Mouse (Mus musculus) heart, embryonic 13.5 days (tissue): ENCODE results near the gene Nrde2. TPM values are rescaled to one million over a fixed set of nuclear protein-coding genes. Genes with fewer than 3 reads are reported as not detected.

Source experiments
- ATAC-seq: fragments of 200-750 bp; cut with Nextera tagmentation; 2 replicates; pipeline ENCODE4 v1.8.0; 2017; ENCODE audit warnings: moderate TSS enrichment; ENCODE audit not compliant: insufficient number of reproducible peaks, low FRiP score, low TSS enrichment; ENCODE audit errors: extremely low read depth
- H3K27ac ChIP-seq: fragments of 300-500 bp; sonication (generic); replicated peaks from 2 replicates; pipeline ENCODE4 v1.5.1; 2015; ENCODE audit warnings: moderate library complexity, mild to moderate bottlenecking, inconsistent platforms
- H3K27me3 ChIP-seq: fragments of 300-500 bp; sonication (generic); replicated peaks from 2 replicates; pipeline ENCODE4 v1.6.1; 2015; ENCODE audit warnings: mild to moderate bottlenecking, inconsistent platforms
- H3K36me3 ChIP-seq: fragments of 300-500 bp; sonication (generic); 2 replicates; pipeline ENCODE4 v1.6.1; 2015; ENCODE audit warnings: mild to moderate bottlenecking, inconsistent platforms
- H3K4me1 ChIP-seq: fragments of 300-500 bp; sonication (generic); 2 replicates; pipeline ENCODE4 v1.6.1; 2015; ENCODE audit warnings: inconsistent platforms
- H3K4me2 ChIP-seq: fragments of 300-500 bp; sonication (generic); 2 replicates; pipeline ENCODE4 v1.6.1; 2015; ENCODE audit warnings: inconsistent platforms, mild to moderate bottlenecking, moderate library complexity
- H3K4me3 ChIP-seq: fragments of 300-500 bp; sonication (generic); 2 replicates; pipeline ENCODE4 v1.5.1; 2015; ENCODE audit warnings: moderate library complexity, mild to moderate bottlenecking, inconsistent platforms
- H3K9ac ChIP-seq: fragments of 300-500 bp; sonication (generic); 2 replicates; pipeline ENCODE4 v1.6.1; 2015; ENCODE audit warnings: inconsistent platforms, mild to moderate bottlenecking, moderate library complexity
- H3K9me3 ChIP-seq: fragments of 300-500 bp; sonication (generic); 2 replicates; pipeline ENCODE4 v1.6.1; 2016; ENCODE audit warnings: inconsistent platforms
- WGBS: fragments of 180-500 bp; shearing (Covaris S2); methylation state at CpG from one replicate; pipeline ENCODE4 v1.1.7; 2015; ENCODE audit warnings: mixed read lengths; 5-methylcytosine and 5-hydroxymethylcytosine counted together
- polyA plus RNA-seq: library from polyadenylated mRNA; unstranded; fragments of >200 nt; fragmentation: Nextera tagmentation; extraction: Ambion mirVana; gene quantifications from 2 replicates; pipeline ENCODE4 v1.2.1, GENCODE M21; 2015

Nrde2 gene
- polyA plus RNA-seq, 1 experiment from 2014 or later, result 8.9 TPM

DNA sequence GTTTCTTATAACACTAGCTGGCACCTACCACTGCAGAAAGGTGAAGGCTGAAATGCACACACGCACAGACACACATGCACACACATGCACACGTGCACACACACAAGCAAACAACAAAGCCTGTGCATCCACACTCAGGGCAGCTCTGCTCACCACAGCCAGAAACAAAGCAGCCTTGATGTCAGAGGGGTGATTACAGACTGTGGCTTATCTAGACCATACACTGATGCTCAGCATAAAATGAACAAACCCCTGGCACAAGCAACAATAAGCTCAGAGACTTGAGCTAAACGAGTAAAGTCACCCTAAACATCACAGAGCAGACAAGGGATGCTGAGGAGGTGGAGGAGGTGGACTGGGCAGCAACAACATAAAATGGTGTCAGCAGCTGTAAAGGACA lies 24.3 kb downstream of the Nrde2 start:
- peaks cover 94% of the 10 kb centered on the region for H3K36me3 ChIP-seq
- H3K27ac ChIP-seq, result no peak overlapping the region
- H3K4me2 ChIP-seq, result no peak overlapping the region
- whole genome bisulfite sequencing, result 75% methylated on average over 3 of the region's 3 CpGs
- ATAC-seq, result no peak
- H3K4me1 ChIP-seq, result no peaks in the 10 kb centered on the region
- no peaks in the 10 kb centered on the region for H3K27me3 ChIP-seq
- no peak overlapping the region for H3K4me3 ChIP-seq
- no peak overlapping the region for H3K9ac ChIP-seq
- H3K9me3 ChIP-seq, result no peaks in the 10 kb centered on the region

DNA sequence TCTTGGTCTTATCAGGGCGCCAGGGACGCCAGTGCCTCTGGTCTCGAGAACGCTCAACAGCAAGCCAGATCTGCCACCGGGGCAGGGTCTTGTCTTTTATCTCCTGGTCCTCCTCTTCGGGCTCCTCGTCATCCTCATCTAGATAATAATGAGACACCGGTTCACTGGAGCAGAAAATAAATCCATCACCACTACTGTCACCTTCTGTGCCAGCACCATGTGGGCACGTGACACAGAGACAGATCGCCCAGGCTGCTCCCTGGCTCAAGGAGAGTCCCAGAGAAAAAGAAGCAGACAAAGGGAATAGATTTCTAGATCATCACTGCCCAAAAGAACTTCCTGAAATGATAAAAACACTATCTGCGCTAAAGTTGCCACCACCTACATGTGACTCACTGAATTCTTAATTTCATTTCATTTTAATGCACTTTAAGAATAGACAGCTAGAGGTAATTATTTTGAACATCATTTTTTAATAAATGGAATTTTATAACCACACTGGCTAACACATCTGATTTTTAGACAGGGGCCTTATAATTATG lies 25.0 kb downstream of the Nrde2 start:
- no peak for ATAC-seq
- Histone ChIP-seq H3K27me3 (no peaks in the 10 kb centered on the region), H3K4me1 (peaks cover under 1% of the 10 kb centered on the region; the same call in 1 of the 2 replicates), H3K9ac (no peak overlapping the region), H3K9me3 (no peaks in the 10 kb centered on the region), H3K4me2 (no peak overlapping the region), H3K36me3 (peaks cover 94% of the 10 kb centered on the region), H3K4me3 (no peak overlapping the region), H3K27ac (no peak overlapping the region)
- WGBS, result 67% methylated on average over 11 of the region's 11 CpGs

DNA sequence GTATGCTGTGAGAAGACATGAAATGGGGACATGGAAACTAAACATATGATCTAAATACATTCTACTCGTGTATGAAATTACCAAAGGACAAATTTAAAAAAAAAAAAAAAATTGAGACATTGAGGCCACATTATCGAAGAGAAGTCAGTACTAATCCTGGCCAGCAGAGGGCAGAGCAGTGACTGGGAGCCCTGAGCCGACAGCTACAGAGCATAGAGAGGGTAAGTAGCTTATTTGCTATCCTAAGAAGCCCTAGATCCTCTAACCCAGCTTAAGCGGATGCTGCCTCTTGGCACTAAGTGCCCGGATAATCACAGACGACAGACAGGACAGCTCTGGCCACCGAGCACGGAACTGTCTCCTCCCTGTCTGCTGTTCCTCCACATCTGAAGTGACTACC lies 27.8 kb downstream of the Nrde2 start:
- Histone ChIP-seq H3K36me3 (peaks cover 82% of the 10 kb centered on the region), H3K9ac (no peak overlapping the region), H3K4me2 (no peak overlapping the region), H3K4me1 (peaks cover 28% of the 10 kb centered on the region), H3K4me3 (no peak overlapping the region), H3K27me3 (no peaks in the 10 kb centered on the region), H3K27ac (no peak overlapping the region), H3K9me3 (no peaks in the 10 kb centered on the region)
- WGBS, result 41% methylated on average over 8 of the region's 8 CpGs
- ATAC-seq, result no peak

DNA sequence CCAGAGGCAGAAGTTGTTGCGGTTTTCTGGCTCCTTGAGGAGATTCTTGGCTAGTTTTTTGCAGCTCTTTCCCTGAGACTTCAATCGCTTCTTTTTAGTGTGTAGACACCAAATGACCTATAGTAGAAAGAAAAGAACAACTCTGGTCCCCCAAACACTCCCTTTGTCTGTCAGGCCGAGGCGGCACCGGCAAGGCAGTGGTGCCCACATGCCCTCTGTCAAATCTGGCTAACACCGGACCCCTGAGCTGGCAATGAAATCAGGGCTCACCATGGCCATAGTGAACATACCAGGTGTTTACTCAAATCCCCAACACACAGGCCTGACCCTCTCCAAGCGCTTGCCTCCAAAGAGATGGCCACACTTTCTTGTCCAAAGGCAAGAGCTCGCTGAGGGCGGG lies 28.3 kb downstream of the Nrde2 start:
- Histone ChIP-seq H3K4me3 (no peak overlapping the region), H3K36me3 (peaks cover 82% of the 10 kb centered on the region), H3K9me3 (no peaks in the 10 kb centered on the region), H3K4me2 (no peak overlapping the region), H3K27ac (no peak overlapping the region), H3K9ac (no peak overlapping the region), H3K27me3 (no peaks in the 10 kb centered on the region), H3K4me1 (peaks cover 33% of the 10 kb centered on the region)
- 86% methylated on average over 9 of the region's 9 CpGs for WGBS
- no peak for ATAC-seq

DNA sequence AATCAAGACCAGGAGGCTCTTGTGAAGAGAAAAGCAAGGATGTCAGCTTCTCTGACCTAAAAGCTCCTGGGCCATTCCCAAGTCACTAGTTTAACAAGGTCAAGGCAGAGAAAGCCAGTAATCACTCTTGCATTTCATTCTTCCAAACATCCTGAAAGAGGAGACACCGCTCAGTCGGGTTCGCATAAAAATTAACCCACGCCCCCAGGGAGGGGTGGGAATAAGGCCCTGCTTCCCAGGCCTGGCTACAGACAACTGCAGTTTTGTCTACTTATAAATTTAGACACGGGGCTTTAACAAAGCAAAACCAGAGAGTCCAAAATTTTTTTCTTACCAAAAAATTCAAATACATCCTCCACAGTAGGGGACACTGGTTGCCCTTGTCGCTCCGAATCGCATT lies 30.5 kb downstream of the Nrde2 start:
- 75% methylated on average over 8 of the region's 8 CpGs for WGBS
- Histone ChIP-seq H3K27me3 (no peaks in the 10 kb centered on the region), H3K9me3 (no peaks in the 10 kb centered on the region), H3K4me2 (no peak overlapping the region), H3K9ac (no peak overlapping the region), H3K4me1 (peaks cover 34% of the 10 kb centered on the region), H3K27ac (peak overlapping the region; percentile 82), H3K4me3 (no peak overlapping the region), H3K36me3 (peaks cover 84% of the 10 kb centered on the region)
- ATAC-seq, result no peak

DNA sequence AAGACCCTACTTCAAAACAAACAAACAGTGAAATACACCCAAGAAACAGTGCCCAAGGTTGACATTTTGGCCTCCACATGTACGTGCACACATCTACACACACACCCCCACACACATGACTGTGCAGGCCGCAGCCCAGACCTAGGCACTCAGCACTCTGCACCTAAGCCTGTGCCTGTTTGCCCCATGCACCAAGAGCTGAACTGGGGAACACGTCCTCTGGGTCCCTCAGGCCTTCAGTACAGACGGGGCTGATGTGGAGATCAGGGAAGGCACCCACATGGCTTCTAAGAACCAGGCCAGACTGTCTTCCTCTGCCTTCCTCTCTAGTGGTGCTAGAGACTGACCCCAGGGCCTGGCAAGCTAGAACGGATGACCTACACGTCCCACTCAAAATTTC lies 30.9 kb downstream of the Nrde2 start:
- no peak for ATAC-seq
- H3K4me1 ChIP-seq, result peaks cover 34% of the 10 kb centered on the region
- H3K9ac ChIP-seq, result peak overlapping the region; percentile 47; the same call in 1 of the 2 replicates
- H3K27ac ChIP-seq, result peak overlapping the region; percentile 82
- H3K4me3 ChIP-seq, result no peak overlapping the region
- no peaks in the 10 kb centered on the region for H3K9me3 ChIP-seq
- no peaks in the 10 kb centered on the region for H3K27me3 ChIP-seq
- WGBS, result 51% methylated on average over 6 of the region's 6 CpGs
- H3K36me3 ChIP-seq, result peaks cover 84% of the 10 kb centered on the region
- H3K4me2 ChIP-seq, result no peak overlapping the region

DNA sequence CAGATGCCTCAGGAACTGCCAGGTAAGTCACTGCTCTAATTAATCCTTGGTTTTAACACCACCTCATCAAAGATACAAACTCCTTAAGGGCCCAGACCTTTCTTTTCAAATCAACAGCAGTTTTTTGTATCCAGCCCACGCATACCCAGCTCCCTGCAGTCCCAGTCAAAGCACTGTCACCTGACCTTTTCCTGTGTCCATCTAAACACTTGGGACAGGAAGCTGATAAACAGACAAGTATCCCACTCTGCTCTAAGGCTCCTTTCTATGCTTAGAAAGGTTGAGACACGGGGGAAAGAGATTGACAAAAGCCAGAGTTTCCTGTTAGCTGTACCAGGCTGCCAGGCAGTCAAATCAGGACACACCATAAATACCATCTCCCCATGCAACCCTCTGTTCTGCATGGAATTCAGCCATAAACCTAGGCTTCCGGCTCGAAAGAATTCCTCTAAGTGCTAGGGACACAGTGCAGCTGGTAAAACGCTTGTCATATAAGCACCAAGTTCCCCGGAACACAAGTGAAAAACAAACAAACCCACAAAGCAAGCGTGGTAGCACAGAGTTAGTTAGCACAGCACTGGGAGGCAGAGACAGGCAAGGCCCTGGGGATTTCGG lies 31.5 kb downstream of the Nrde2 start:
- peak overlapping the region; percentile 22; the same call in 1 of the 2 replicates for H3K4me2 ChIP-seq
- peak overlapping the region; percentile 47 for H3K9ac ChIP-seq
- H3K27me3 ChIP-seq, result no peaks in the 10 kb centered on the region
- WGBS, result 21% methylated on average over 8 of the region's 8 CpGs
- H3K4me1 ChIP-seq, result peaks cover 34% of the 10 kb centered on the region
- H3K36me3 ChIP-seq, result peaks cover 84% of the 10 kb centered on the region
- peak; percentile 44; the same call in 1 of the 2 replicates for ATAC-seq
- peak overlapping the region; percentile 82 for H3K27ac ChIP-seq
- no peaks in the 10 kb centered on the region for H3K9me3 ChIP-seq
- H3K4me3 ChIP-seq, result no peak overlapping the region

DNA sequence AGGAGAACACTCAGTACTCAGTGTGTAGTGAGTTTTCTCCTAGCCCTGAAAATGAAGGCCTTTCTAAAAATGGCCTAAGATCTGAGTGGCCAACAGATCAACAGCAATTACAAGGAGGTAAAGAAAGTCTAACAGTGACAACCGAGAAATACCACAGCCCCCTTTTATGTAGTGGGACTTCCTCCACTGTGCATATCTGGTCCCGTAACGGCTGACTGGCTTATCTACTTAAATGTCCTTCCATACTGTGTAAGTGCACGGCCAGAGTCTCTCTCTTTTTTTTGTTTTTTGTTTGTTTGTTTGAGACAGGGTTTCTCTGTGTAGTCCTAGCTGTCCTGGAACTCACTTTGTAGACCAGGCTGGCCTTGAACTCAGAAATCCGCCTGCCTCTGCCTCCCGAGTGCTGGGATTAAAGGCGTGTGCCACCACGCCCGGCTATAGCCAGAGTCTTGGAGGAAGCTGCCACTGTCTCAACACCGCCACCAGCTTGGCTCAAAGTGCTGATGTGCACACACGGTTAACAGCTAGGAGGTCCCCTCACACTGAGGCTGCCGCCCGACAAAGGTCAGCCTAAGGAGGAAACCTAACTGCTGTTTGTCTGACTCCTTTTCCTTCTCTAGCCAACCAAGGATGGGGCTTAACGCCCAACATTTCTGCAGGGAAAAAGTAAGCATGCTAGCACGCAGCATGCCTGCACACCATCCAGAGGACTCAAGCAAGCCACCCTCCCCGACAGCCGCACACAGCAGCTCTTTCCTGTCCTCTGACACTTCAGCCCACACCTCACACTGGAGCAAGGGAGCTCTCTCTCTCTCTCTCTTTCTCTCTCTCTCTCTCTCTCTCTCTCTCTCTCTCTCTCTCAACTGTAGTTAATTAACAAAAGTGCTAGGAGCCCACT lies 32.2 kb downstream of the Nrde2 start:
- H3K27me3 ChIP-seq, result no peaks in the 10 kb centered on the region
- 43% methylated on average over 17 of the region's 17 CpGs for WGBS
- H3K36me3 ChIP-seq, result peaks cover 84% of the 10 kb centered on the region
- H3K9me3 ChIP-seq, result no peaks in the 10 kb centered on the region
- ATAC-seq, result 0 out of 2 replicates have a peak, but pooled peaks have one; percentile 43
- H3K9ac ChIP-seq, result peak overlapping the region; percentile 38; the same call in 1 of the 2 replicates
- peak overlapping the region; percentile 82 for H3K27ac ChIP-seq
- no peak overlapping the region for H3K4me3 ChIP-seq
- H3K4me2 ChIP-seq, result peak overlapping the region; percentile 22; the same call in 1 of the 2 replicates
- H3K4me1 ChIP-seq, result peaks cover 34% of the 10 kb centered on the region

DNA sequence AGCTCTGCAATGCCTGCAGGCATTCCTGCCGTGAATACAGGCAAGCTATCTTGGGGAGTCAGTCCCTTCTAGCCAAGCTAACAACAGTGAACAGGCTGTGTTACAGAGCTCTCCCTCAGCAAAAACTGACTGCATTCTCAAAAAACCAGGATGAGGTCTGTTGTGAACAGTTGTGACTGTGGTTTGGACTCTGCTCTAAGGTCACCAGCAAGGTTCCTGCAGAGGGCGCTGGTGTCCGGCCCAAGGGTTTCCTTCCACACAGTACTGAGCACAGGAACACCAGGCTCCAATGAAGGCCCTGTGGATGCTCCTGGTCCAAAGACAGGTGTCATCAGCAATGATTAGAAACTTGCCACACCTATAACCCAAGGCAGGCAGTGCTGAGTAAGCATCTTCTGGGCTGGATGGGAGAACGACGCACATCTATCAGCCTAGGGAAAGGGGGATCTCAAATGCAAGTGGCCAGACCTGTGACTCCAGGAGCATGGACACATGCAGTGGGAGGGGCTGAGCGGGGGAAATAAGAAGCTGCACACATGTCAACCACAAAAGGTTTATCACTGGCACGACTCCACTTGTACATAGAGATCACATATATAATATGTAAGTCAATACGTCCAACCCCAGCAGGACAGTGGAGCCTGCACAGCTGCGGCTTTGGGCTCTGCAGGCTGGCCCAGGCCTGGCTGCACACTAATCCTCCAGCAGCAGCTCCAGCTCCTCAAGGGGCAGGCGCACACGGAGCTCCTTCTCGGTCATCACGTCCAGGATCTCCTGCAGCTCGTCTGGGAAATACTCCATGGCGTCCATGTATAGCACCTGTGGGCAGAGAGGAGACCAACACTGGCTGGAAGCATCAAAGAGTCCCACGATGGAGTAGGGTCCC lies 34.3 kb downstream of the Nrde2 start:
- Histone ChIP-seq H3K4me3 (no peak overlapping the region), H3K9ac (no peak overlapping the region), H3K36me3 (peaks cover 86% of the 10 kb centered on the region), H3K4me1 (peaks cover 34% of the 10 kb centered on the region), H3K9me3 (no peaks in the 10 kb centered on the region), H3K27me3 (no peaks in the 10 kb centered on the region), H3K27ac (no peak overlapping the region), H3K4me2 (no peak overlapping the region)
- WGBS, result 80% methylated on average over 16 of the region's 16 CpGs
- ATAC-seq, result no peak

DNA sequence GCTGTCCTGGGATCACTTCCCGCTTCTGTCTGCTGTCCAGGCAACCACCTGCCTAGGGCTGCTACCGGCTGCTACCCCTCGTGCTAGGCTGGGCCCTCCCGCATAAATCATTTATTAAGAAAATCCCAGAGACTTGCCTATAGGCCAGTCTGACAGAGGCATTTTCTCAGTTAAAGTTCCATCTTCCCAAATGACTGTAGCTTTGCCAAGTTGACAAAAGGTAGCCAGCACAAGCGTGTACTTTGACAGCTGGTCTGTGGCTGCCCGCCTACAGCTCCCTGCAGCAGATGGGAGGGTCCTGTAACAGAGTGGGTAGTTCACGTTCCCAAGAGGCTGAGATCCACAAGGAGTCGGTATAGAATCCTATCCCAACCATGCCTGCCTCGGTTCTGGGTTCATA lies 36.0 kb downstream of the Nrde2 start:
- ATAC-seq, result no peak
- Histone ChIP-seq H3K9ac (no peak overlapping the region), H3K9me3 (no peaks in the 10 kb centered on the region), H3K4me2 (no peak overlapping the region), H3K36me3 (peaks cover 86% of the 10 kb centered on the region), H3K4me3 (no peak overlapping the region), H3K27ac (no peak overlapping the region), H3K27me3 (no peaks in the 10 kb centered on the region), H3K4me1 (peaks cover 25% of the 10 kb centered on the region)
- WGBS, result 85% methylated on average over 9 of the region's 9 CpGs

DNA sequence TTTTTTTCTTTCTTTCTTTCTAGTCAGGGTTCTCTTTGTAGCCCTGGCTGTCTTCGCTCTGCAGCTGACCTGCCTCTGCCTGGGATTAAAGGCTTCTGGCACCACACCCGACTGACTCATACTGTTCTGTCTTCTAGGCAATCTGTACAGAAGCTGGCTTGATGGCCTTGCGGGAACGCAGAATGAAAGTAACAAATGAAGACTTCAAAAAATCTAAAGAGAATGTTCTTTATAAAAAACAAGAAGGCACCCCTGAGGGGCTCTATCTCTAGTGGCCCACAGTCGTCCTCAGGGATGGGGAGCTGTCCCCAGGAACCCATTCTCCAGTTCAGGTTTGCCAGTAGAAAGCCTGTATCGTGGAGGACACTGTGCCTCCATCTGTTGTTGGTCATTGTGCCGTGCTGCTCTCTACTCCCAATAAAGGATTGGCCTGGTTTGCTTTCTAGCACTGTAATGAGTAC lies 36.5 kb downstream of the Nrde2 start:
- H3K4me3 ChIP-seq, result no peak overlapping the region
- H3K4me2 ChIP-seq, result no peak overlapping the region
- H3K36me3 ChIP-seq, result peaks cover 90% of the 10 kb centered on the region
- no peaks in the 10 kb centered on the region for H3K9me3 ChIP-seq
- peaks cover 19% of the 10 kb centered on the region for H3K4me1 ChIP-seq
- H3K27me3 ChIP-seq, result no peaks in the 10 kb centered on the region
- no peak for ATAC-seq
- no peak overlapping the region for H3K9ac ChIP-seq
- WGBS, result 80% methylated on average over 7 of the region's 7 CpGs
- H3K27ac ChIP-seq, result no peak overlapping the region
